In the genomic region with DNA sequence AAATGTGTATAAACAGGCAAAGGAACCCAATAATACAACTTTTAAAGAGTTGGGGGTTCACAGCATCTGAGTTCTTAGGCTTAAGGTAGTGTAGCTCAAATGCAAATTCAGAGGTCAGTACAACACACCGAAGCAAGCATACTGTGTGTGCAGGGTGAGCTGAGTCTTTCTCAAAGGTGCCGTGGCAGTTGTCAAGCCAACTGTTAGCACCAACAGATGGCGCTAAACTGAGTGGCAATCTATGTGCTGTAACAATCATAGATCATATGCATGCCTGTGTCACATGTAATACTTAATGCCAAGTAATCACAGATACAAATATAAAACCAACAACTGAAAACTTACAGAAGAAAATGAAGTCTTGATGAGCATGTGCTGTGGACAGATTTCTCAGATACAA, we compare ENCODE assay signal across 9 mouse cellular contexts. TPM values are rescaled to one million over a fixed set of nuclear protein-coding genes. Genes with fewer than 3 reads are reported as not detected.
A peak's percentile ranks its signal among the peaks of the same experiment; 100 is the strongest.
DNase-seq lines count a peak whose midpoint lies in the region; ATAC-seq and TF ChIP-seq lines count a peak whose summit lies in the region.
"Had no signal": no experiment of that assay in that cellular context is flagged by ENCODE, and none has a peak within 500 bp of the region (broad histone marks: within the 10 kb centered on the region; RNA-seq: fewer than 3 reads in every experiment).

No protein-coding gene starts in this region.

- H3K27ac ChIP-seq in left cerebral cortex, adult 2 months, result no peak overlapping the region

- H3K4me1 ChIP-seq in G1E (ENCODE audit: insufficient read depth, low read depth, low read length), result no peaks in the 10 kb centered on the region

- intact Hi-C loops in left cerebral cortex, adult 2 months (cut with DNase I), result no loop called here

- peaks cover 47% of the 10 kb centered on the region for H3K36me3 ChIP-seq in C2C12 (ENCODE audit: control insufficient read depth, insufficient read depth)
- H3K36me3 ChIP-seq in G1E (replicated peaks), result peaks cover 93% of the 10 kb centered on the region

- no peaks in the 10 kb centered on the region for H3K9me3 ChIP-seq in G1E (replicated peaks)

- H3K4me3 ChIP-seq in left cerebral cortex, adult 2 months, result no peak overlapping the region
- H3K4me3 ChIP-seq in C2C12 (ENCODE audit: insufficient read depth, poor library complexity, severe bottlenecking) (no peak overlapping the region), G1E (ENCODE audit: low read depth, low read length) (no peak overlapping the region)
- H3K4me3 ChIP-seq: erythroblast, embryonic 14.5 days had no signal

- H3ac ChIP-seq in C2C12 (ENCODE audit: control insufficient read depth, insufficient read length, low read depth), result no peak overlapping the region

- TF ChIP-seq CTCF in left cerebral cortex, adult 2 months (IDR thresholded peaks at IDR 0.05), result peak; percentile 56
- TF ChIP-seq CTCF in C2C12 (IDR thresholded peaks at IDR 0.05; ENCODE audit: control insufficient read depth, insufficient read depth, insufficient read length) (peak; percentile 16), G1E (IDR thresholded peaks at IDR 0.05; ENCODE audit: low read depth, low read length) (peak; percentile 72)

- no peak for DNase-seq in left cerebral cortex, adult 2 months (ENCODE audit: extremely low spot score in 1 of 2, low spot score in 2 of 2)
- DNase-seq in left cerebral cortex, adult 11 months (ENCODE audit: low spot score), result no peak
- peak; percentile 14 for DNase-seq in G1E (ENCODE audit: low spot score)
- no peak for DNase-seq in heart, adult 18-20 months
- no peak for DNase-seq in spleen, postnatal 10 days (ENCODE audit: low spot score in 2 of 2)
- DNase-seq: adrenal gland, adult 8-10 months had no signal

- peak; percentile 40; the same call in 1 of the 2 replicates for ATAC-seq in G1E (ENCODE audit: extremely low read depth, insufficient number of reproducible peaks, low FRiP score, poor library complexity, severe bottlenecking)
- peak; percentile 12 to 52; a peak in 1 of 4 replicates for ATAC-seq in hematopoietic stem cell, adult 5-6 weeks (replicated peaks in 1 of 2; ENCODE audit: insufficient read depth in 1 of 2, low FRiP score in 2 of 2, low TSS enrichment in 1 of 2, low read depth in 1 of 2, poor library complexity in 2 of 2, severe bottlenecking in 2 of 2)

- H3K27me3 ChIP-seq in C2C12 (ENCODE audit: control insufficient read depth, insufficient read depth, insufficient read length) (no peaks in the 10 kb centered on the region), G1E (ENCODE audit: insufficient read depth, low read length) (no peaks in the 10 kb centered on the region)

- no peaks in the 10 kb centered on the region for H3K79me3 ChIP-seq in C2C12 (ENCODE audit: low read depth)

- no peaks in the 10 kb centered on the region for H3K79me2 ChIP-seq in C2C12 (ENCODE audit: control insufficient read depth, insufficient read depth)

TF ChIP-seq in C2C12, 6 proteins besides CTCF, POLR2A, EP300 and RAD21:
- TF ChIP-seq MYOG (IDR thresholded peaks at IDR 0.05; ENCODE audit: control insufficient read depth, extremely low read depth, insufficient read length), result no peak
- TF ChIP-seq FOSL1 (IDR thresholded peaks at IDR 0.05; ENCODE audit: insufficient read depth, low read length, poor library complexity, severe bottlenecking), result no peak
- TF ChIP-seq MYOD1 (IDR thresholded peaks at IDR 0.05; ENCODE audit: control insufficient read depth, insufficient read length, low read depth), result no peak
- no peak for TF ChIP-seq USF1 (IDR thresholded peaks at IDR 0.05; ENCODE audit: low read depth)
- no peak for TF ChIP-seq CEBPB (IDR thresholded peaks at IDR 0.05; ENCODE audit: low read depth)
- TF ChIP-seq MAX (IDR thresholded peaks at IDR 0.05), result no peak

RNA-seq across cellular contexts. Expression of gene Rbl2, which starts 48.3 kb away (rescaled TPM):
- 10 to 100 TPM; 39.1 to 43.1 TPM for total RNA-seq in left cerebral cortex, adult 2 months (2021)
- polyA plus RNA-seq in C2C12 (2012; fragmentation: generic; extraction: Trizol), result 4.7 TPM
- 79.5 and 84.0 TPM in 2 replicates for total RNA-seq in G1E (2014; fragmentation: Nextera tagmentation)
- total RNA-seq in G1E (2017), result 41.9 and 46.2 TPM in 2 replicates
- polyA plus RNA-seq in G1E (2012), result 4.9 and 5.3 TPM in 2 replicates
- 81.7 and 107 TPM in 2 replicates for total RNA-seq in hematopoietic stem cell, adult 5-6 weeks (2017)
- 10 to 100 TPM; 30.7 to 39.6 TPM for total RNA-seq in heart, adult 18-20 months (2021)

Comparison
In these comparisons a context has a peak if more than half of its experiments do, and no peak if none do; other contexts are left out.
1. CTCF ChIP-seq: peak in every context shown above with its lines; median percentile 72 in G1E; 56 in left cerebral cortex, adult 2 months; 16 in C2C12.